Mouse (Mus musculus) limb, embryonic 13.5 days (tissue): Measurements from ENCODE around the gene Heatr4. TPM values are rescaled to one million over a fixed set of nuclear protein-coding genes. Genes with fewer than 3 reads are reported as not detected.

Experiments used
- ATAC-seq: fragments of 200-750 bp; cut with Nextera tagmentation; 2 replicates; pipeline ENCODE4 v1.8.0; 2017; ENCODE audit warnings: low read depth, moderate number of reproducible peaks, moderate TSS enrichment; ENCODE audit not compliant: low FRiP score
- H3K27ac ChIP-seq: fragments of 300-500 bp; sonication (generic); 2 replicates; pipeline ENCODE4 v1.5.1; 2015; ENCODE audit warnings: inconsistent platforms, mild to moderate bottlenecking, moderate library complexity
- H3K27me3 ChIP-seq: fragments of 300-500 bp; sonication (generic); 2 replicates; pipeline ENCODE4 v1.6.1; 2015; ENCODE audit warnings: mild to moderate bottlenecking, inconsistent platforms
- H3K36me3 ChIP-seq: fragments of 300-500 bp; sonication (generic); 2 replicates; pipeline ENCODE4 v1.6.1; 2015; ENCODE audit warnings: inconsistent platforms, mild to moderate bottlenecking, moderate library complexity
- H3K4me1 ChIP-seq: fragments of 300-500 bp; sonication (generic); 2 replicates; pipeline ENCODE4 v1.6.1; 2015; ENCODE audit warnings: inconsistent platforms
- H3K4me2 ChIP-seq: fragments of 300-500 bp; sonication (generic); replicated peaks from 2 replicates; pipeline ENCODE4 v1.6.1; 2015; ENCODE audit warnings: inconsistent platforms, mild to moderate bottlenecking, moderate library complexity
- H3K4me3 ChIP-seq: fragments of 300-500 bp; sonication (generic); 2 replicates; pipeline ENCODE4 v1.5.1; 2015; ENCODE audit warnings: moderate library complexity, mild to moderate bottlenecking, inconsistent platforms
- H3K9ac ChIP-seq: fragments of 300-500 bp; sonication (generic); 2 replicates; pipeline ENCODE4 v1.6.1; 2015; ENCODE audit warnings: mild to moderate bottlenecking, inconsistent platforms
- H3K9me3 ChIP-seq: fragments of 300-500 bp; sonication (generic); 2 replicates; pipeline ENCODE4 v1.6.1; 2016; ENCODE audit warnings: inconsistent platforms
- WGBS: fragments of 180-500 bp; shearing (Covaris S2); methylation state at CpG from one replicate; pipeline ENCODE4 v1.1.7; 2015; 5-methylcytosine and 5-hydroxymethylcytosine counted together
- polyA plus RNA-seq: library from polyadenylated mRNA; unstranded; fragments of >200 nt; fragmentation: Nextera tagmentation; extraction: Ambion mirVana; gene quantifications from 2 replicates; pipeline ENCODE4 v1.2.1, GENCODE M21; 2015

Gene Heatr4
- polyA plus RNA-seq, 1 experiment from 2014 or later = not detected

GRCm38 (mm10) chr12:83925160-83925703 lies 59.4 kb downstream of the Heatr4 start:
- Histone ChIP-seq H3K4me3 (no peak overlapping the region), H3K27me3 (no peaks in the 10 kb centered on the region), H3K4me1 (peaks cover 22% of the 10 kb centered on the region), H3K9ac (no peak overlapping the region), H3K4me2 (no peak overlapping the region), H3K36me3 (no peaks in the 10 kb centered on the region), H3K9me3 (no peaks in the 10 kb centered on the region), H3K27ac (no peak overlapping the region)
- ATAC-seq = no peak
- WGBS = 63% methylated on average over 7 of the region's 7 CpGs

- WGBS = 70% methylated on average over 3 of the region's 3 CpGs
- Histone ChIP-seq H3K9ac (no peak overlapping the region), H3K4me2 (no peak overlapping the region), H3K4me3 (no peak overlapping the region), H3K9me3 (no peaks in the 10 kb centered on the region), H3K27ac (no peak overlapping the region), H3K4me1 (peaks cover 29% of the 10 kb centered on the region), H3K36me3 (no peaks in the 10 kb centered on the region), H3K27me3 (no peaks in the 10 kb centered on the region)
- no peak for ATAC-seq
These were observed 60.3 kb downstream of the Heatr4 start for GRCm38 (mm10) chr12:83924332-83924731.

- 86% methylated on average over 1 of the region's 1 CpGs for WGBS
- no peaks in the 10 kb centered on the region for H3K27me3 ChIP-seq
- no peak for ATAC-seq
- peak overlapping the region; percentile 66 for H3K4me2 ChIP-seq
- H3K9me3 ChIP-seq = no peaks in the 10 kb centered on the region
- peaks cover 34% of the 10 kb centered on the region for H3K4me1 ChIP-seq
- H3K9ac ChIP-seq = no peak overlapping the region
- H3K27ac ChIP-seq = no peak overlapping the region
- no peak overlapping the region for H3K4me3 ChIP-seq
- H3K36me3 ChIP-seq = no peaks in the 10 kb centered on the region
These were observed 61.2 kb downstream of the Heatr4 start for GRCm38 (mm10) chr12:83923486-83923859.

GRCm38 (mm10) chr12:83922724-83923485 lies 61.7 kb downstream of the Heatr4 start:
- Histone ChIP-seq H3K36me3 (no peaks in the 10 kb centered on the region), H3K9me3 (no peaks in the 10 kb centered on the region), H3K4me2 (peak overlapping the region; percentile 66), H3K27ac (peak overlapping the region; percentile 84), H3K9ac (peak overlapping the region; percentile 72), H3K27me3 (no peaks in the 10 kb centered on the region), H3K4me1 (peaks cover 34% of the 10 kb centered on the region), H3K4me3 (peak overlapping the region; percentile 94)
- 31% methylated on average over 8 of the region's 8 CpGs for WGBS
- ATAC-seq = no peak

- no peaks in the 10 kb centered on the region for H3K9me3 ChIP-seq
- WGBS = under 1% methylated on average over 63 of the region's 63 CpGs
- H3K27ac ChIP-seq = peak within 1 kb of the TSS; percentile 89
These were observed 62.9 kb downstream of the Heatr4 start, which contains the start of gene Numb for GRCm38 (mm10) chr12:83921535-83922381. Gene Numb, minus strand, starts transcription at chr12:83921934.

GRCm38 (mm10) chr12:83920721-83921441 lies 63.8 kb downstream of the Heatr4 start:
- peak overlapping the region; percentile 89 for H3K27ac ChIP-seq
- peaks cover 34% of the 10 kb centered on the region for H3K4me1 ChIP-seq
- H3K36me3 ChIP-seq = peaks cover 3% of the 10 kb centered on the region; the same call in 1 of the 2 replicates
- no peaks in the 10 kb centered on the region for H3K9me3 ChIP-seq
- no peaks in the 10 kb centered on the region for H3K27me3 ChIP-seq
- peak overlapping the region; percentile 94 for H3K4me3 ChIP-seq
- 1% methylated on average over 31 of the region's 31 CpGs for WGBS
- peak overlapping the region; percentile 94 for H3K9ac ChIP-seq
- peak overlapping the region; percentile 86 for H3K4me2 ChIP-seq
- ATAC-seq = no peak

More at GRCm38 (mm10) chr12:83921535-83922381, 62.9 kb downstream of the Heatr4 start, which contains the start of gene Numb:
- peak; percentile 99 for ATAC-seq
- peak within 1 kb of the TSS; percentile 94 for H3K4me3 ChIP-seq
- H3K4me1 ChIP-seq = peaks cover 34% of the 10 kb centered on the region
- H3K27me3 ChIP-seq = no peaks in the 10 kb centered on the region
- peak within 1 kb of the TSS; percentile 86 for H3K4me2 ChIP-seq
- H3K9ac ChIP-seq = peak within 1 kb of the TSS; percentile 94
- H3K36me3 ChIP-seq = peaks cover 2% of the 10 kb centered on the region; the same call in 1 of the 2 replicates

GRCm38 (mm10) chr12:83916884-83917283 lies 67.8 kb downstream of the Heatr4 start:
- 86% methylated on average over 9 of the region's 9 CpGs for WGBS
- Histone ChIP-seq H3K4me2 (no peak overlapping the region), H3K27me3 (no peaks in the 10 kb centered on the region), H3K4me1 (peaks cover 25% of the 10 kb centered on the region), H3K27ac (no peak overlapping the region), H3K4me3 (no peak overlapping the region), H3K9me3 (no peaks in the 10 kb centered on the region), H3K9ac (no peak overlapping the region), H3K36me3 (peaks cover 10% of the 10 kb centered on the region)
- ATAC-seq = no peak

- WGBS = 74% methylated on average over 1 of the region's 1 CpGs
These were observed 69.9 kb downstream of the Heatr4 start for GRCm38 (mm10) chr12:83914797-83915196.

GRCm38 (mm10) chr12:83914202-83914740 lies 70.4 kb downstream of the Heatr4 start:
- no peak for ATAC-seq

More at GRCm38 (mm10) chr12:83914797-83915196, 69.9 kb downstream of the Heatr4 start:
- Histone ChIP-seq H3K9ac (no peak overlapping the region), H3K4me2 (no peak overlapping the region), H3K9me3 (no peaks in the 10 kb centered on the region), H3K27me3 (no peaks in the 10 kb centered on the region), H3K27ac (no peak overlapping the region), H3K36me3 (peaks cover 10% of the 10 kb centered on the region), H3K4me3 (no peak overlapping the region), H3K4me1 (peaks cover 15% of the 10 kb centered on the region)
- no peak for ATAC-seq

GRCm38 (mm10) chr12:83910451-83910850 lies 74.2 kb downstream of the Heatr4 start:
- Histone ChIP-seq H3K27me3 (no peaks in the 10 kb centered on the region), H3K4me3 (no peak overlapping the region), H3K36me3 (peaks cover 12% of the 10 kb centered on the region), H3K9ac (no peak overlapping the region), H3K4me1 (peaks cover 6% of the 10 kb centered on the region), H3K4me2 (no peak overlapping the region), H3K27ac (no peak overlapping the region), H3K9me3 (no peaks in the 10 kb centered on the region)
- WGBS = 76% methylated on average over 2 of the region's 2 CpGs
- no peak for ATAC-seq

More at GRCm38 (mm10) chr12:83914202-83914740, 70.4 kb downstream of the Heatr4 start:
- peaks cover 11% of the 10 kb centered on the region for H3K4me1 ChIP-seq
- H3K4me3 ChIP-seq = no peak overlapping the region
- WGBS = 88% methylated on average over 4 of the region's 4 CpGs
- H3K9ac ChIP-seq = no peak overlapping the region
- no peak overlapping the region for H3K27ac ChIP-seq
- no peaks in the 10 kb centered on the region for H3K27me3 ChIP-seq
- H3K36me3 ChIP-seq = peaks cover 10% of the 10 kb centered on the region
- no peaks in the 10 kb centered on the region for H3K9me3 ChIP-seq
- H3K4me2 ChIP-seq = no peak overlapping the region
